Mouse (Mus musculus): ENCODE results near the gene Rhbdd2. TPM values are rescaled to one million over a fixed set of nuclear protein-coding genes. Genes with fewer than 3 reads are reported as not detected.

Gene Rhbdd2
- polyA plus RNA-seq, 1 experiment from 2014 or later: 44.9 TPM

DNA sequence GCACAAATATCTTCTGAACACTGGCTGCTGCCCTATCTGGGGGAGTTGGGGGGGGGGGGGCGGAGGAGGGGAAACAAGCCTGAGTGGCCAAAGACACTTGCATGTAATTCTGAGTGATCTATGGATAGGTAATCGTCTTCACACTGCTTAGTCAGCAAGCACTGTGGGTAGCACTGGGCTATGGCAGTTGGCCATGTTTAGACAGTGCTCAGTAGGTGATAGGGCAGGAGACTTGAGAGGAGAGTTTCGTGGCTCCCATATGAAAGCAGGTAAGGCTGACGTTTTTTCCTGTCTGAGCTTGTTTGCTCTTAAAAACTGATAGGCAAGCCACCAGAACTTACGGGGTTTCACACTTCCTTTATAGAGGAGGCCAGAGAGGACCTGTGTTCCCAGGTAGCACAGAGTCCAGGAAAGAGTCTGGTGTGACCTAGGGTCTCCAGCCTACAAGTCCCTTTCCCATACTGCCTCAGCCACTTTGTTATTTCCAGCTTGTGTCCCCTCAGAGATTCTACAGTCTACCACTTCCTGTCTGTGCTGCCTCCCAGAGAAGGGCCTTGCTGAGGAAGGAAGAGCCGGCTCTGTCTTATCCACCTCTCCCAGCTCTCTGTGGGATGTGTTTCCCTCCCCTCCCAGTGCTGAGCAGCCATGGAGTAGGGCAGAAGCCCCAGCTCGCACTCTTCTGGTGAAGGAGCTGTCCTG, 7.5 kb downstream of the Rhbdd2 start:
- H3K36me3 ChIP-seq (ENCODE audit: control insufficient read depth, insufficient read depth, low read length): peaks cover 8% of the 10 kb centered on the region
- no peaks in the 10 kb centered on the region for H3K27me3 ChIP-seq (ENCODE audit: control insufficient read depth, insufficient read depth, low read length)
- no peak for ATAC-seq (replicated peaks; ENCODE audit: insufficient number of reproducible peaks, low FRiP score, low TSS enrichment)
- no peak overlapping the region for H3K27ac ChIP-seq (ENCODE audit: low read depth, low read length)
- no peak overlapping the region for H3K9ac ChIP-seq (ENCODE audit: low read depth, low read length)
- no peaks in the 10 kb centered on the region for H3K9me3 ChIP-seq (replicated peaks; ENCODE audit: control insufficient read depth, low read length)
- no peak overlapping the region for H3K4me3 ChIP-seq (ENCODE audit: low read depth, low read length)
- H3K4me2 ChIP-seq: no peak overlapping the region
- H3K4me1 ChIP-seq (ENCODE audit: control insufficient read depth, insufficient read depth, low read length): no peaks in the 10 kb centered on the region
- 69% methylated on average over 7 of the region's 7 CpGs for WGBS (ENCODE audit: insufficient replicate concordance)

DNA sequence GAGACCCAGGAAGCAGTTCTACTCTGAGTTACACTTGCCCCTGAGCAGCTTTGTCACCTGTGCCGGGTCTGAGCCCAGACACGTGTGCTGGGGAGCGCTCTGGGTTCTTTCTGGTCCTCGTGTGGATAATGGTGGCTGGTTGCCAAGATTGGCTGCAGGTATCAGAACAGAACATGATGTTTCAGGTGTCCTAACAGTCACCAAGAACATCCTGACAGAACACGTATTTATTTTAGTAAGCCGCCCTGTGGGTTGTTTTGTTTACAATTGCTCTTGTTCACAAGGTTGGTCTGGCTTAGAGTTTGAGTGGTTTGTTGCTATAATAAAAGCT, 8.0 kb downstream of the Rhbdd2 start:
- Histone ChIP-seq H3K36me3 (ENCODE audit: control insufficient read depth, insufficient read depth, low read length) (peaks cover 8% of the 10 kb centered on the region), H3K27me3 (ENCODE audit: control insufficient read depth, insufficient read depth, low read length) (no peaks in the 10 kb centered on the region), H3K4me3 (ENCODE audit: low read depth, low read length) (no peak overlapping the region), H3K4me1 (ENCODE audit: control insufficient read depth, insufficient read depth, low read length) (no peaks in the 10 kb centered on the region), H3K9me3 (replicated peaks; ENCODE audit: control insufficient read depth, low read length) (no peaks in the 10 kb centered on the region), H3K4me2 (no peak overlapping the region), H3K9ac (ENCODE audit: low read depth, low read length) (no peak overlapping the region), H3K27ac (ENCODE audit: low read depth, low read length) (no peak overlapping the region)
- no peak for ATAC-seq (replicated peaks; ENCODE audit: insufficient number of reproducible peaks, low FRiP score, low TSS enrichment)
- 78% methylated on average over 6 of the region's 6 CpGs for WGBS (ENCODE audit: insufficient replicate concordance)

DNA sequence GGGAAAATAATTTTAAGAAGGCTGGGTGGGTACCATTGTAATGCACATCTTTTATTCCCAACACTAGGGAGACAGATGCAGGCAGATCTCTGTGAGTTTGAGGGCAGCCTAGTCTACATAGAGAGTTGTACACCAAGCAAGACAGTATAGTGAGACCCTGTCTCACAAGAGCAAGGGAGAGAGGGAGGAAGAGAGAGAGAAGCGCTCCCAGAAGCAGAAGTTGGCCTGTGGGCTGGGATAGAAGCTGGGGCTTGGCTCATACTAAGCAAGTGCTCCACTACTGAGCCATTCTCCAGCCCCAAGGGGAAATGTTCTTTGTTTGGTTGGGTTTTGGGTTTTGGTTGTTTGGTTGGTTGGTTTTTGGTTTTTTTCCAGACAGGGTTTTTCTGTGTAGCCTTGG, 8.6 kb downstream of the Rhbdd2 start:
- H3K4me1 ChIP-seq (ENCODE audit: control insufficient read depth, insufficient read depth, low read length): no peaks in the 10 kb centered on the region
- no peaks in the 10 kb centered on the region for H3K9me3 ChIP-seq (replicated peaks; ENCODE audit: control insufficient read depth, low read length)
- H3K27me3 ChIP-seq (ENCODE audit: control insufficient read depth, insufficient read depth, low read length): no peaks in the 10 kb centered on the region
- 92% methylated on average over 1 of the region's 1 CpGs for WGBS (ENCODE audit: insufficient replicate concordance)
- ATAC-seq (replicated peaks; ENCODE audit: insufficient number of reproducible peaks, low FRiP score, low TSS enrichment): no peak
- H3K9ac ChIP-seq (ENCODE audit: low read depth, low read length): no peak overlapping the region
- no peak overlapping the region for H3K4me2 ChIP-seq
- no peak overlapping the region for H3K27ac ChIP-seq (ENCODE audit: low read depth, low read length)
- no peak overlapping the region for H3K4me3 ChIP-seq (ENCODE audit: low read depth, low read length)
- H3K36me3 ChIP-seq (ENCODE audit: control insufficient read depth, insufficient read depth, low read length): peaks cover 3% of the 10 kb centered on the region

DNA sequence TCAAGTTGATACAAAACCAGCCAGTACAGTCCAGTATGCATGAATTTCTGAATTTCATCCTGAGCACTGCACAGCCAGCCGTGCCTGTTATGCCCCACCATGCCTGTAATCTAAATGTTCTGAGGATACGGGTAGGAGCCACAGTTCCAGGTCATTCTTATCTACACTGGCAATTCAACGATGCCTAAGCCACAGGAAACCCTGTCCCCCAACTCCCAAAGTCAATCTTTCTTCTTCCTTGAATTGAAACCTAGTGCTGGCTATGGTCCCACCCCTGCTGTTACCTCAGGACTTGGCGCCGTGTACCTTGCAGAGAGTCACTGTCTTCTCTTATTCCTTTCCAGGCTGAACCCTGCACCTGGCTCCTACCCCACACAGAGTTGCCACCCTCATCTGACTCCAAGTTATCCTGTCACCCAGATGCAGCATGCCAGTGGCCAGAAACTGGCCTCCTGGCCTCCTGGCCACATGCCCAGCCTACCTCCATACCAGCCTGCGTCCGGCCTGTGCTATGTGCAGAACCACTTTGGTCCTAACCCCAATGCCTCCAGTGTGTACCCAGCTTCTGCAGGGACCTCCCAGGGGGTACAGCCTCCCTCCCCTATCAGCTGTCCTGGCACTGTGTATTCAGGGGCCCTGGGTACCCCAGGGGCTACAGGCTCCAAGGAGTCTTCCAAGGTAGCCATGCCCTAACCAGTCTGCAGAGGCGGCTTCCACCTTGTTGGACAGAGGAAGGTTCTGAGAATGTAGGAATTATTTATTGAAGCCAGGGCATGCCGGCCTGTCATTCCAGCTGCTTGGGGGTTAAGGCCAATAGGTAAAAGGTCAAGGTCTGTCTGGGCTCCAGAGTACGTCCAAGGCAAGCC, 10.5 kb downstream of the Rhbdd2 start:
- H3K4me3 ChIP-seq (ENCODE audit: low read depth, low read length): no peak overlapping the region
- 78% methylated on average over 10 of the region's 10 CpGs for WGBS (ENCODE audit: insufficient replicate concordance)
- H3K4me2 ChIP-seq: no peak overlapping the region
- H3K9me3 ChIP-seq (replicated peaks; ENCODE audit: control insufficient read depth, low read length): no peaks in the 10 kb centered on the region
- H3K27ac ChIP-seq (ENCODE audit: low read depth, low read length): no peak overlapping the region
- no peaks in the 10 kb centered on the region for H3K27me3 ChIP-seq (ENCODE audit: control insufficient read depth, insufficient read depth, low read length)
- no peaks in the 10 kb centered on the region for H3K4me1 ChIP-seq (ENCODE audit: control insufficient read depth, insufficient read depth, low read length)
- no peak for ATAC-seq (replicated peaks; ENCODE audit: insufficient number of reproducible peaks, low FRiP score, low TSS enrichment)
- H3K9ac ChIP-seq (ENCODE audit: low read depth, low read length): no peak overlapping the region
- no peaks in the 10 kb centered on the region; the same call in 1 of the 2 replicates for H3K36me3 ChIP-seq (ENCODE audit: control insufficient read depth, insufficient read depth, low read length)

DNA sequence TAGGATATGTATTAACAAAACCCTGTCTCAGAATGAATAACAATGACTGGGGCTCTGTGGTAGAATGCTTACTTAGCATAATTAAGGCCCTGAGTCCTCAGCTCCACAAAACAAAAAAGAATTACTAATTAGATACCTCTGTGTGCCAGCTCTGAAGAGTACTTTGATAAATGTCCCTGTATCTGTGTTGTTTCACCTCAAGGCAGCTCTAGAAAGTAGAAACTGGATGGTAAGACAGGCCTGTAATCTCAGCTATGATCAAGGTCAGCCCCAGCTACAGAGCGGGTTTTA, 11.1 kb downstream of the Rhbdd2 start:
- ATAC-seq (replicated peaks; ENCODE audit: insufficient number of reproducible peaks, low FRiP score, low TSS enrichment): no peak
- Histone ChIP-seq H3K27ac (ENCODE audit: low read depth, low read length) (no peak overlapping the region), H3K4me3 (ENCODE audit: low read depth, low read length) (no peak overlapping the region), H3K4me2 (no peak overlapping the region), H3K27me3 (ENCODE audit: control insufficient read depth, insufficient read depth, low read length) (no peaks in the 10 kb centered on the region), H3K9ac (ENCODE audit: low read depth, low read length) (no peak overlapping the region), H3K4me1 (ENCODE audit: control insufficient read depth, insufficient read depth, low read length) (no peaks in the 10 kb centered on the region), H3K9me3 (replicated peaks; ENCODE audit: control insufficient read depth, low read length) (no peaks in the 10 kb centered on the region), H3K36me3 (ENCODE audit: control insufficient read depth, insufficient read depth, low read length) (no peaks in the 10 kb centered on the region; the same call in 1 of the 2 replicates)
- WGBS (ENCODE audit: insufficient replicate concordance): 87% methylated on average over 1 of the region's 1 CpGs

DNA sequence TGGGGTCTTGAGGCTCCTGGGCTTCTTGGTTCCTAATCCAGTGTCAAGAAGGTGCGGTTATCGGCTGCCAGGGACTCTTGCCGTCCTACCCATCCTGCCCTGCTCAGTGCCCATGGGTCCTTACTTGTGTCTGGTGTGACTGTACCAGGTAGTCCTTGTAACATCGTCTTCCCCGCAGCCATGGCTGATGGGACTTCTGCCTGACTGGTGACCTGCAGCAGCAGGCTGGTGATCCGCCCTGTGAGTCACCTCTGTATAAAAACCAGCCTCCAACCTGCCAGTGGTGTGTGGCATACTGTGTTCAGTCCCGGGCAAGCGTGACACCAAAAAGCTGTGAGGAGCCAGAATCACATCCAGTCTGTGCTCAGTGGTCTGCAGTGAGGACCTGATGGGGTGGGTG, 11.5 kb downstream of the Rhbdd2 start:
- H3K4me1 ChIP-seq (ENCODE audit: control insufficient read depth, insufficient read depth, low read length): no peaks in the 10 kb centered on the region
- H3K27me3 ChIP-seq (ENCODE audit: control insufficient read depth, insufficient read depth, low read length): no peaks in the 10 kb centered on the region
- H3K4me3 ChIP-seq (ENCODE audit: low read depth, low read length): no peak overlapping the region
- H3K4me2 ChIP-seq: no peak overlapping the region
- no peak overlapping the region for H3K9ac ChIP-seq (ENCODE audit: low read depth, low read length)
- H3K27ac ChIP-seq (ENCODE audit: low read depth, low read length): no peak overlapping the region
- no peaks in the 10 kb centered on the region for H3K9me3 ChIP-seq (replicated peaks; ENCODE audit: control insufficient read depth, low read length)
- H3K36me3 ChIP-seq (ENCODE audit: control insufficient read depth, insufficient read depth, low read length): no peaks in the 10 kb centered on the region; the same call in 1 of the 2 replicates
- 88% methylated on average over 8 of the region's 8 CpGs for WGBS (ENCODE audit: insufficient replicate concordance)
- ATAC-seq (replicated peaks; ENCODE audit: insufficient number of reproducible peaks, low FRiP score, low TSS enrichment): no peak

DNA sequence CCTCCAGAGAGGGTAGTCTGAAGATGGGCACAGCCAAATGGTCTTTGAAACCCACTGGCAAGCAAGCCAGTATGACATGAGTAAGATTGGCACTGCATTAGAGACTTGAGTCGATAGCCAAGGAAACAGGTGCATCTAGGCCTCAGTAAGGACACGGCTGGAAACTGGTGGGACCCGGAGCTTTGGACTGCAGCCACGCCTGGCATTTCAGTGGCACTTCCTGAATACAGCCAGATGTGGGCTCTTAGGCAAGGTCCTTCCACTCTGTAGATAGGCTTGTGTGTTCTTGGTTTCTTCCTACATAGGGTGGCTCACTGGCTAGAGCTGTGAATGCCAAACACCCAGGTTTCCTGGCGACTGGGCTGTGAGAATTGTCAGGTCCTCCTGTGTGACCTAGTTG, 12.9 kb downstream of the Rhbdd2 start:
- H3K27ac ChIP-seq (ENCODE audit: low read depth, low read length): no peak overlapping the region
- H3K9ac ChIP-seq (ENCODE audit: low read depth, low read length): no peak overlapping the region
- no peak for ATAC-seq (replicated peaks; ENCODE audit: insufficient number of reproducible peaks, low FRiP score, low TSS enrichment)
- H3K4me2 ChIP-seq: no peak overlapping the region
- H3K4me3 ChIP-seq (ENCODE audit: low read depth, low read length): no peak overlapping the region
- whole genome bisulfite sequencing (ENCODE audit: insufficient replicate concordance): 74% methylated on average over 5 of the region's 5 CpGs
- H3K4me1 ChIP-seq (ENCODE audit: control insufficient read depth, insufficient read depth, low read length): no peaks in the 10 kb centered on the region
- no peaks in the 10 kb centered on the region; the same call in 1 of the 2 replicates for H3K36me3 ChIP-seq (ENCODE audit: control insufficient read depth, insufficient read depth, low read length)
- no peaks in the 10 kb centered on the region for H3K27me3 ChIP-seq (ENCODE audit: control insufficient read depth, insufficient read depth, low read length)
- no peaks in the 10 kb centered on the region for H3K9me3 ChIP-seq (replicated peaks; ENCODE audit: control insufficient read depth, low read length)

DNA sequence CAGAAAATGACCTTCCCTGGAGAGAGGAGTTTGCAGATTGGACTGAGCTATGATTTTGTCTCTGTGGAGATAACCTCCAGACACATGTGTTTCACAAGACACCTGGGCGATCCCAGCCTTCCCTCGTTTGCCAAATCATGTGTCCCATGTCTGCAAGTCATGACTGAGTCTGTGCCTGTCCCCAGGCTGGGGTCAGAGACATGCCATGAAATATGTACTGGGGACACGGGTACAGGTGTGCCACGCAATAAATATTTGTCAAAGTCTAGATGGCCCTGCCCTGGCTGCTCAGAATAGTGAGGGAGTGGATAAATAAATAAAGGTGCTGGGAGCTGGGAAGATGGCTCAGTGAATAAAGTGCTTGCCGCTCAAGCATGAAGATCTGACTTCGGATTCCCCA, 13.6 kb downstream of the Rhbdd2 start:
- Histone ChIP-seq H3K36me3 (ENCODE audit: control insufficient read depth, insufficient read depth, low read length) (no peaks in the 10 kb centered on the region; the same call in 1 of the 2 replicates), H3K4me3 (ENCODE audit: low read depth, low read length) (no peak overlapping the region), H3K27me3 (ENCODE audit: control insufficient read depth, insufficient read depth, low read length) (no peaks in the 10 kb centered on the region), H3K27ac (ENCODE audit: low read depth, low read length) (no peak overlapping the region), H3K9ac (ENCODE audit: low read depth, low read length) (no peak overlapping the region), H3K4me1 (ENCODE audit: control insufficient read depth, insufficient read depth, low read length) (no peaks in the 10 kb centered on the region), H3K4me2 (no peak overlapping the region), H3K9me3 (replicated peaks; ENCODE audit: control insufficient read depth, low read length) (no peaks in the 10 kb centered on the region)
- WGBS (ENCODE audit: insufficient replicate concordance): 84% methylated on average over 6 of the region's 6 CpGs
- ATAC-seq (replicated peaks; ENCODE audit: insufficient number of reproducible peaks, low FRiP score, low TSS enrichment): no peak

All from heart, embryonic 11.5 days (tissue).